In the genomic region with DNA sequence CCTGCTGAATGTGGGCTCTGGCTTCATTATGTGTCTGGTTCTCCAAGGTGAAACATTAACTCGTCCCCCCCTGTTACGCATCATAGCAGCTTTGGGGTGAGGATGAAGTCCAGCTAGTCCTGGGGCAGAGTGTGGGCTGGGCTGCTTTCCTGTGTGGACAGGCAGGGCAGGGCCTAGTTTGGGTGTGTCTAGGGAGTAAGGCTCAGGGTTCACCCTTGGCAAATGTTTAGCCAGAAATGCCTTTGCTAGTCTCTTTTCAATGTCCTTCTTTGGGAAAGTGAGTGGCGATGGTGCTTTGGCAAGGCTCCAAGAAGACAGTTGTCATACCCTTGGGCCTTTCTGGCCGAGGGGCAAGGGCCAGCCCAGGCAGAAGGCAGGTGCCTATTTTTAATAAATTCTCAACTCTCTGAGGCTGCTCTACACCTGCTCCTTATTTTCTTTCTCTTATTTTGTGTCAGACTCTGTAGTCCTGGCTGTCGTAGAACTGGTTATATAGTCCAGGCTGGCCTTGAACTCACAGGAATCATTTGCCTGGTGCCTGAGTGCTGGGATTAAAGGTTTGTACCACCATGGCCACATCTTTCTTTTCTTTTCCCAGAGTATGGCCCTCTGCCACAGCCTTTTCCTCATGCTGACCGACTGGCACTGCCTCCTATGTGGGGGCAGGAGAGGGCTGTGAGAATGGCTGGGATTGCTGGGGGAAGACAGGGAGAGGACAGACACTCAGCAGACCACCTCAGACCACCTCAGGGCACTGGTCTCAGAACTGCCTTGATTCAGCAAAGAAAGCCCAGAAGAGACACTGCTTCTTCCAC, we compare ENCODE assay signal across 10 mouse cellular contexts. TPM values are rescaled to one million over a fixed set of nuclear protein-coding genes. Genes with fewer than 3 reads are reported as not detected.
A peak's percentile ranks its signal among the peaks of the same experiment; 100 is the strongest.
DNase-seq lines count a peak whose midpoint lies in the region; TF ChIP-seq lines count a peak whose summit lies in the region.
"Had no signal": no experiment of that assay in that cellular context is flagged by ENCODE, and none has a peak within 500 bp of the region (broad histone marks: within the 10 kb centered on the region; RNA-seq: fewer than 3 reads in every experiment).

No protein-coding gene starts in this region.

- intact Hi-C loops in left cerebral cortex, postnatal 4 days (cut with DNase I): no loop called here
- intact Hi-C loops in left cerebral cortex, postnatal 36 days (cut with DNase I): no loop called here
- intact Hi-C loops in left cerebral cortex, postnatal 25 days (cut with DNase I): no loop called here

- no peak for TF ChIP-seq CTCF in small intestine, adult 2 months (IDR thresholded peaks at IDR 0.05; ENCODE audit: extremely low read depth, insufficient read length, insufficient replicate concordance, low read depth, low read length)

- peaks cover 44% of the 10 kb centered on the region for H3K4me1 ChIP-seq in small intestine, adult 2 months (ENCODE audit: control insufficient read depth, insufficient read depth, insufficient read length, low read length)

- 33% methylated on average over 6 of the region's 6 CpGs for WGBS in small intestine, adult 2 months

- H3K36me3 ChIP-seq in small intestine, adult 2 months (ENCODE audit: control insufficient read depth, insufficient read depth, low read length): no peaks in the 10 kb centered on the region
- H3K36me3 ChIP-seq: hindbrain, embryonic 12.5 days had no signal

- no peak for TF ChIP-seq POLR2A in small intestine, adult 2 months (IDR thresholded peaks at IDR 0.05; ENCODE audit: low read depth, low read length)

- DNase-seq in left cerebral cortex, postnatal 4 days: peak; percentile 31
- DNase-seq in left cerebral cortex, postnatal 36 days (ENCODE audit: low spot score in 2 of 2): no peak
- DNase-seq in kidney, adult 11 months: peak; percentile 97
- peak; percentile 91 for DNase-seq in kidney, postnatal 14 days
- no peak for DNase-seq in embryo, embryonic 10 days (ENCODE audit: low spot score)
- no peak for DNase-seq in left cerebral cortex, postnatal 25 days (ENCODE audit: low spot score in 2 of 2)
- DNase-seq: embryo, embryonic 11 days; forebrain, postnatal 0 days had no signal

- no peaks in the 10 kb centered on the region for H3K27me3 ChIP-seq in small intestine, adult 2 months (ENCODE audit: control insufficient read depth, insufficient read depth, low read length)
- H3K27me3 ChIP-seq: hindbrain, embryonic 12.5 days had no signal

- H3K4me3 ChIP-seq in small intestine, adult 2 months (ENCODE audit: low read depth, low read length): peak overlapping the region; percentile 3; the same call in 1 of the 2 replicates
- H3K4me3 ChIP-seq: hindbrain, embryonic 12.5 days had no signal

- peak overlapping the region; percentile 99 for H3K27ac ChIP-seq in small intestine, adult 2 months (ENCODE audit: insufficient read depth, low read depth, low read length)
- H3K27ac ChIP-seq: hindbrain, embryonic 12.5 days had no signal

RNA-seq across cellular contexts. Expression of gene Fzd5, which starts 50.4 kb away (rescaled TPM):
- total RNA-seq in left cerebral cortex, postnatal 4 days (2021): 1 to 10 TPM; 1.0 to 1.1 TPM
- 1 to 10 TPM; 1.1 to 1.2 TPM for total RNA-seq in left cerebral cortex, postnatal 36 days (2021)
- polyA plus RNA-seq in small intestine, adult 2 months (2012; rRNA removed): 51.3 and 133 TPM in 2 replicates
- 1 to 10 TPM; 1.0 to 1.2 TPM for total RNA-seq in left cerebral cortex, postnatal 25 days (2021)

Comparison
In these comparisons a context has a peak if more than half of its experiments do, and no peak if none do; other contexts are left out.
1. DNase-seq: peak in left cerebral cortex, postnatal 4 days (single experiment), kidney, adult 11 months (single experiment) and kidney, postnatal 14 days (single experiment); none in left cerebral cortex, postnatal 36 days (0 of 2), embryo, embryonic 10 days (single experiment) and left cerebral cortex, postnatal 25 days (0 of 2).